Mouse (Mus musculus) central nervous system, embryonic 11.5 days (tissue): Measurements from ENCODE around the gene 9330161L09Rik. TPM values are rescaled to one million over a fixed set of nuclear protein-coding genes. Genes with fewer than 3 reads are reported as not detected.

Experiments used
- polyA plus RNA-seq: library from polyadenylated mRNA; depleted of rRNA; stranded (reverse); fragments of >200 nt; gene quantifications from 2 replicates; pipeline ENCODE4 v1.2.3, GENCODE M21; 2012; rRNA removed

Gene 9330161L09Rik
- polyA plus RNA-seq = 0.94 and 0.96 TPM in 2 replicates

DNA sequence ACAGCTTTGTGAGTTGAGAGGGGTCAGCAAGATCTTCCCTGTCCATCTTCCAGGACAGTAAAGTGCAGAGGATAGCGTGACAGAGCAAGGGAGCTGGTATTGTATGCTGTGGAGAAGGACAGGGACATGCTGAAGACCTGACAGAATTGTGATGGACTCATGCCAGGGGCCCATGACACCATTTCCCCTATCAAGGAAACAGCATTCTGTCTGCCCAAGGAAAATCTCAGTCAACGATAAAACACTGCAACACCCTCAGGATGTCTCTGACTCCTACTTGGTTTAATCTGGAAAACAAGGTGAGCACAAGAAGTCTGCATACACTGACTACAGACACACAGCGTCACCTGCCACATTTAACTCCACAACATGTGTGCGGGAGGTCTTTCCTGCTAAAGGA is at the start of gene 9330161L09Rik:
Gene 9330161L09Rik, minus strand, starts transcription at position 101 of the 400 bp plus-strand sequence.

DNA sequence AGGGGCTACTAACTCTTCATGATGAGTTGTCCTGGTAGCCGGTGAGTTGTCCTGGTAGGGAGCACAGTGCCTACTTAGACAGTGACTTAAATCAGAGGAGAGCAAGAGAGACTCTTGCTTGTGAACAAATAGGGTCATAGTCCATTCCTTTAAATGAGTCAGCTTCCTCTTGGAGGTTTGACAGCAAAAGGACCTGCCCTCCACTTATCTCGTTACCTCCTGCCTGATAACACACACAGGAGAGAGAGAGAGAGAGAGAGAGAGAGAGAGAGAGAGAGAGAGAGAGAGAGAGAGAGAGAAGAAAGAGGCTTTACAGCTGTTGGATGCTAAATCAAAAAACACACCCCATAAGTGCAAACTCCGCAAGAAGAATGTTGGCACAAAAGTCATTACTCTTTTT is 49.5 kb upstream of the 9330161L09Rik start, which contains the start of gene Ifi27l2b:
Gene Ifi27l2b, minus strand, starts transcription at position 84 of the 400 bp plus-strand sequence.

DNA sequence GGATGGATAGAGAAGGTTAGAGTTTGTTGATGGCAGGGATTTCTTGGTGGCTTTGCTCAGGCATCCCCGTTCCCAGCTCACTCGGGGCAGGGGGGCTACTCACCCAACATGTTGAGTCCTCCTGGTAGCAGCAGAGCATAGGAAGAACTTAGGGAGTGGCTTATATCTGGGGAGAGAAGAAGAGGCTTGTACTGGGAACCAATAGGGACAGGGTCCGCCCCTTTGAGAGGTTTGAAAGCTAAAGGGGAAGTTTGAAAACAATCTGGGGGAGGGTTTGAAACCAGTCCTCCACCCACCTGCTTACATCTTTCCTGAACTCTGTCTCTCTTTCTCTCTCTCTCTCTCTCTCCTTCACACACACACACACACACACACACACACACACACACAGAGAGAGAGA is 35.9 kb upstream of the 9330161L09Rik start, which contains the start of gene Ifi27l2a:
Gene Ifi27l2a, minus strand, starts transcription at position 157 of the 400 bp plus-strand sequence.

GRCm38 (mm10) chr12:103433986-103434731 is 26.5 kb upstream of the 9330161L09Rik start, which contains the start of gene Ifi27:
Gene Ifi27, plus strand, starts transcription at chr12:103434211.

GRCm38 (mm10) chr12:103425729-103426470 is 18.3 kb upstream of the 9330161L09Rik start, which contains the start of gene Ddx24:
Gene Ddx24, minus strand, starts transcription at chr12:103425830.

DNA sequence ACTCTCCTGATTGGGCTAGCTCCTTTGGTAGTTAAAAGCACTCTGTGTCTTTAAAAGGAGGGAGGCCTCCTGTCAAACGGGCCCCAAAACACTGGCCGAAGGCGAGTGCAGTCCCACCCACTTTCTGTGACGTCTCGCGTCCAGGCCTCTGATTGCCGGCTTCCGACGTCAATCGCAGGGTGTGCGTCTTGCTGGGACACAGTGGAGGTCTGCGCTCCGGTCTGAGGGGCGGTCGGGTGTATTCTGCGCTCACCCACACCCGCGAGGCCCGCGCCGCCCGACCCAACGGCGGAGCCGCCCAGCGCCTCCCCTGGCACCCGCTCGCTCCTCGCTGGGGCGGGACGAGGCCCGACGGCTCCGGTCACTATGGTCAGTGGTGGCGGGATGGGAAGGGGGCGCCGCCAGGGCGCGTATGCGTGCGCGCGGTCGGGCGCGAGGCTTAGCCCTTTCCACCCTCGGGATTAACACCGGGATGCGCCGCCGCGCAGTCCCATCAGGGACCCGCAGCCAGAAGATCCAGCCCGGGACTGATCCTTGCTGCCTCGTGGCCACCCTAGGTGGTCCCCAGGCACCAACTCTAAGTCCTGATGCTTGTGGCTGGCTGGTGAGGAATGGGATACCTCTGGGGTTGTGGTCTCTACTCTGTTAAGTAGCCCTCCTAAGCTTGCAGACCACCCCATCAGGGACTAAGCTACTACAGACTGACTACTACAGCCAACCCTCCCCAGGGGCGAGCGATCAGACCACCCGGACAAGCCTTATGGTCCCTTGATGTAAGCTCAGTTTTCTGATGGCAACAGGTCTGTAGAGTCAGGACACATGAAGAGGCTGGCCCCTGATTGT is 18.9 kb downstream of the 9330161L09Rik start, which contains the start of gene Otub2:
Gene Otub2, plus strand, starts transcription at position 178 of the 843 bp plus-strand sequence.

Other genes starting within 250 kb of the 9330161L09Rik start
- 3.0 and 5.4 TPM in 2 replicates for gene Prima1, start 165.7 kb downstream of the 9330161L09Rik start, polyA plus RNA-seq
- gene Fam181a, start 96.8 kb downstream of the 9330161L09Rik start, polyA plus RNA-seq = 20.3 and 41.4 TPM in 2 replicates
- gene Asb2, start 51.8 kb downstream of the 9330161L09Rik start, polyA plus RNA-seq = 2.2 and 8.5 TPM in 2 replicates
- 7.1 and 9.7 TPM in 2 replicates for gene Otub2, start 19.1 kb downstream of the 9330161L09Rik start, polyA plus RNA-seq
- gene Ddx24, start 18.0 kb upstream of the 9330161L09Rik start, polyA plus RNA-seq = 64.5 and 84.8 TPM in 2 replicates
- gene Ifi27, start 26.4 kb upstream of the 9330161L09Rik start, polyA plus RNA-seq = 5.0 and 7.8 TPM in 2 replicates
- 0.52 and 2.0 TPM in 2 replicates for gene Ifi27l2a, start 35.9 kb upstream of the 9330161L09Rik start, polyA plus RNA-seq
- gene Ifi27l2b, start 49.4 kb upstream of the 9330161L09Rik start, polyA plus RNA-seq = not detected in 2 replicates
- gene Ppp4r4, start 124.5 kb upstream of the 9330161L09Rik start, polyA plus RNA-seq = 4.2 and 4.7 TPM in 2 replicates
- gene Serpina10, start 223.6 kb upstream of the 9330161L09Rik start, polyA plus RNA-seq = 0.93 and 2.9 TPM in 2 replicates
- gene Serpina6, start 249.4 kb upstream of the 9330161L09Rik start, polyA plus RNA-seq = 19.6 and 42.2 TPM in 2 replicates